Mouse (Mus musculus) limb, embryonic 13.5 days (tissue): ENCODE data around the gene Tnik. TPM values are rescaled to one million over a fixed set of nuclear protein-coding genes. Genes with fewer than 3 reads are reported as not detected.
A peak's percentile ranks its signal among the peaks of the same experiment; 100 is the strongest.

Experiments
- ATAC-seq: fragments of 200-750 bp; cut with Nextera tagmentation; 2 replicates; pipeline ENCODE4 v1.8.0; 2017; ENCODE audit warnings: low read depth, moderate number of reproducible peaks, moderate TSS enrichment; ENCODE audit not compliant: low FRiP score
- H3K27ac ChIP-seq: fragments of 300-500 bp; sonication (generic); 2 replicates; pipeline ENCODE4 v1.5.1; 2015; ENCODE audit warnings: inconsistent platforms, mild to moderate bottlenecking, moderate library complexity
- H3K27me3 ChIP-seq: fragments of 300-500 bp; sonication (generic); 2 replicates; pipeline ENCODE4 v1.6.1; 2015; ENCODE audit warnings: mild to moderate bottlenecking, inconsistent platforms
- H3K36me3 ChIP-seq: fragments of 300-500 bp; sonication (generic); 2 replicates; pipeline ENCODE4 v1.6.1; 2015; ENCODE audit warnings: inconsistent platforms, mild to moderate bottlenecking, moderate library complexity
- H3K4me1 ChIP-seq: fragments of 300-500 bp; sonication (generic); 2 replicates; pipeline ENCODE4 v1.6.1; 2015; ENCODE audit warnings: inconsistent platforms
- H3K4me2 ChIP-seq: fragments of 300-500 bp; sonication (generic); replicated peaks from 2 replicates; pipeline ENCODE4 v1.6.1; 2015; ENCODE audit warnings: inconsistent platforms, mild to moderate bottlenecking, moderate library complexity
- H3K4me3 ChIP-seq: fragments of 300-500 bp; sonication (generic); 2 replicates; pipeline ENCODE4 v1.5.1; 2015; ENCODE audit warnings: moderate library complexity, mild to moderate bottlenecking, inconsistent platforms
- H3K9ac ChIP-seq: fragments of 300-500 bp; sonication (generic); 2 replicates; pipeline ENCODE4 v1.6.1; 2015; ENCODE audit warnings: mild to moderate bottlenecking, inconsistent platforms
- H3K9me3 ChIP-seq: fragments of 300-500 bp; sonication (generic); 2 replicates; pipeline ENCODE4 v1.6.1; 2016; ENCODE audit warnings: inconsistent platforms
- whole genome bisulfite sequencing: fragments of 180-500 bp; shearing (Covaris S2); methylation state at CpG from one replicate; pipeline ENCODE4 v1.1.7; 2015; 5-methylcytosine and 5-hydroxymethylcytosine counted together
- polyA plus RNA-seq: library from polyadenylated mRNA; unstranded; fragments of >200 nt; fragmentation: Nextera tagmentation; extraction: Ambion mirVana; gene quantifications from 2 replicates; pipeline ENCODE4 v1.2.1, GENCODE M21; 2015

Gene Tnik
- polyA plus RNA-seq, 1 experiment from 2014 or later = 9.5 TPM

GRCm38 (mm10) chr3:28617008-28617627, 354.1 kb downstream of the Tnik start:
- 89% methylated on average over 5 of the region's 5 CpGs for WGBS
- no peaks in the 10 kb centered on the region for H3K4me1 ChIP-seq
- H3K27ac ChIP-seq = no peak overlapping the region
- no peak overlapping the region for H3K4me2 ChIP-seq
- no peak overlapping the region for H3K4me3 ChIP-seq
- no peaks in the 10 kb centered on the region for H3K36me3 ChIP-seq
- ATAC-seq = no peak
- no peaks in the 10 kb centered on the region for H3K9me3 ChIP-seq
- no peak overlapping the region for H3K9ac ChIP-seq
- no peaks in the 10 kb centered on the region for H3K27me3 ChIP-seq

- Histone ChIP-seq H3K27me3 (no peaks in the 10 kb centered on the region), H3K27ac (no peak overlapping the region), H3K4me2 (no peak overlapping the region), H3K4me3 (no peak overlapping the region), H3K9ac (no peak overlapping the region), H3K36me3 (no peaks in the 10 kb centered on the region), H3K9me3 (no peaks in the 10 kb centered on the region), H3K4me1 (no peaks in the 10 kb centered on the region)
- no peak for ATAC-seq
- WGBS = 82% methylated on average over 2 of the region's 2 CpGs
Observed at GRCm38 (mm10) chr3:28621792-28622191, 358.8 kb downstream of the Tnik start.

DNA sequence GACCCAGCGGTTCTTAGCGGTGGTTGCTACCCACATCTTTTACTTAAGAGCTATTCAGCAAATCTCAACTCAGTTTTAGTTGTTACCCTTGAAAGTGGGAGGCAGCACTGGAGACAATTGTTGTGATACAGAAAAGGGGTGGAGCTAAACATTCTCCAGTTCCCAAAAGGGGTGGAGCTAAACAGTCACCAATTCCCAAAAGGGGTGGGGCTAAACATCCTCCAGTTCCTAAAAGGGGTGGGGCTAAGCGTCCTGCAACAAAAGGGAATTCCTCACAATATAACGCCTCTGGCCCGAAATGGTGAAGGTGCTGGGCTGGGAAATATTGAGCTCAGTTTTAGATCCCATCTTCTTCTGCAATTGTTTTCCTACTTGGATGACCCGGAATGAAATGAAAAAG, 363.8 kb downstream of the Tnik start:
- ATAC-seq = no peak
- Histone ChIP-seq H3K4me2 (no peak overlapping the region), H3K4me1 (no peaks in the 10 kb centered on the region), H3K4me3 (no peak overlapping the region), H3K27ac (no peak overlapping the region), H3K36me3 (no peaks in the 10 kb centered on the region), H3K9ac (no peak overlapping the region), H3K27me3 (no peaks in the 10 kb centered on the region), H3K9me3 (no peaks in the 10 kb centered on the region)
- 92% methylated on average over 6 of the region's 6 CpGs for WGBS

DNA sequence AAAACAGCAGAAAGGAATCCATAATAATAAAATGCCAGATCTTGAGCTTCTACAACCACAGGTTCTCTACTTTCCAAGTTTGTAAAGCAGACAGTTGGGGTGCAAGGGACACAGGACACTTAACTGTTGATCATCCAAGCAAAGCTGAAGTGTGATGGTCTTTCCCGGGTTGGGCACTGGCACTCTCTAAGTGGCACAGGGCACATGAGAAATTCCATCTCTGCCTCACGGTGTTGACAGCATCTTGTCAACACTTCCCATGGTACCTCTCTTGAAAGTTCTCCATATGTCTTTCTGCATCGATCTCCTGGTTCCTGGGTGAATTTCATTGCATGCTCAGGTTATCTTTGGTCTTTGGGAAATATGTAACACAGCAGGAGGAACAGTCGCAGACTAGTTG, 373.8 kb downstream of the Tnik start:
- H3K36me3 ChIP-seq = no peaks in the 10 kb centered on the region
- no peak overlapping the region for H3K9ac ChIP-seq
- H3K9me3 ChIP-seq = no peaks in the 10 kb centered on the region
- no peak overlapping the region for H3K27ac ChIP-seq
- ATAC-seq = no peak
- 84% methylated on average over 4 of the region's 4 CpGs for WGBS
- H3K4me3 ChIP-seq = no peak overlapping the region
- H3K27me3 ChIP-seq = no peaks in the 10 kb centered on the region
- no peaks in the 10 kb centered on the region for H3K4me1 ChIP-seq
- H3K4me2 ChIP-seq = no peak overlapping the region

GRCm38 (mm10) chr3:28638957-28639356, 375.9 kb downstream of the Tnik start:
- Histone ChIP-seq H3K4me3 (no peak overlapping the region), H3K27me3 (no peaks in the 10 kb centered on the region), H3K4me2 (no peak overlapping the region), H3K9ac (no peak overlapping the region), H3K4me1 (no peaks in the 10 kb centered on the region), H3K27ac (no peak overlapping the region), H3K36me3 (no peaks in the 10 kb centered on the region), H3K9me3 (no peaks in the 10 kb centered on the region)
- ATAC-seq = no peak
- WGBS = 83% methylated on average over 2 of the region's 2 CpGs

- Histone ChIP-seq H3K4me2 (no peak overlapping the region), H3K27me3 (no peaks in the 10 kb centered on the region), H3K27ac (no peak overlapping the region), H3K9ac (no peak overlapping the region), H3K9me3 (no peaks in the 10 kb centered on the region), H3K36me3 (no peaks in the 10 kb centered on the region), H3K4me1 (no peaks in the 10 kb centered on the region), H3K4me3 (no peak overlapping the region)
- ATAC-seq = no peak
- 72% methylated on average over 9 of the region's 9 CpGs for WGBS
Observed at GRCm38 (mm10) chr3:28643252-28643947, 380.4 kb downstream of the Tnik start.

GRCm38 (mm10) chr3:28652574-28652973, 389.6 kb downstream of the Tnik start:
- WGBS = 61% methylated on average over 3 of the region's 3 CpGs

DNA sequence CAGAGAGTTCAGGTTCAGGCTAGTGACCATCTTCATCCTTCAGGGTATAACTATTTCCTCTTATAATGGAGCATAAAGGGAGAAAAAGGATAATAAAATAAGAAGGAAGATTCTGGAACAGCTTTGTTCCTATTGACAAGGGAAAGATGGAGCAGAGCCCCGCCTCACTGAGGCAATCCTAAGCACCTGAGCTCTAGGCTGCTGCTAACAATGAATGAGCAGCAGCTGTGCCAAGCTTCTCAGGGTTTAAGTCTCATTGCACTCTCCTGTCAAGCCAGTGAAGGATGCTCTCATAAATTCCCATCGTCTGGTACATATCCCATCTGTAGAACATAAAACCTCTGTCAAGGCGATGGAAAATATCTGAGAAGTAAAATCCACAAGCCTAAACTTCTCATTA, 390.0 kb downstream of the Tnik start:
- Histone ChIP-seq H3K9ac (no peak overlapping the region), H3K27me3 (no peaks in the 10 kb centered on the region), H3K27ac (no peak overlapping the region), H3K4me2 (no peak overlapping the region), H3K9me3 (no peaks in the 10 kb centered on the region), H3K4me1 (no peaks in the 10 kb centered on the region), H3K36me3 (no peaks in the 10 kb centered on the region), H3K4me3 (no peak overlapping the region)
- ATAC-seq = peak; percentile 44; the same call in 1 of the 2 replicates
- WGBS = 57% methylated on average over 3 of the region's 3 CpGs

More at GRCm38 (mm10) chr3:28652574-28652973, 389.6 kb downstream of the Tnik start:
- Histone ChIP-seq H3K4me3 (no peak overlapping the region), H3K4me1 (no peaks in the 10 kb centered on the region), H3K4me2 (no peak overlapping the region), H3K9ac (no peak overlapping the region), H3K27me3 (no peaks in the 10 kb centered on the region), H3K36me3 (no peaks in the 10 kb centered on the region), H3K9me3 (no peaks in the 10 kb centered on the region), H3K27ac (no peak overlapping the region)
- no peak for ATAC-seq

GRCm38 (mm10) chr3:28654740-28655139, 391.7 kb downstream of the Tnik start:
- Histone ChIP-seq H3K27me3 (no peaks in the 10 kb centered on the region), H3K4me3 (no peak overlapping the region), H3K4me2 (no peak overlapping the region), H3K9me3 (no peaks in the 10 kb centered on the region), H3K36me3 (no peaks in the 10 kb centered on the region), H3K27ac (no peak overlapping the region), H3K4me1 (no peaks in the 10 kb centered on the region), H3K9ac (no peak overlapping the region)
- ATAC-seq = no peak

GRCm38 (mm10) chr3:28658349-28658748, 395.3 kb downstream of the Tnik start:
- H3K27me3 ChIP-seq = no peaks in the 10 kb centered on the region
- no peak overlapping the region for H3K4me3 ChIP-seq
- no peak overlapping the region for H3K27ac ChIP-seq
- 50% methylated on average over 1 of the region's 1 CpGs for WGBS
- no peaks in the 10 kb centered on the region for H3K36me3 ChIP-seq
- no peaks in the 10 kb centered on the region for H3K4me1 ChIP-seq
- H3K9ac ChIP-seq = no peak overlapping the region
- no peaks in the 10 kb centered on the region for H3K9me3 ChIP-seq
- no peak for ATAC-seq
- H3K4me2 ChIP-seq = no peak overlapping the region

GRCm38 (mm10) chr3:28680851-28681250, 417.8 kb downstream of the Tnik start:
- 88% methylated on average over 7 of the region's 7 CpGs for WGBS
- Histone ChIP-seq H3K27me3 (no peaks in the 10 kb centered on the region), H3K27ac (no peak overlapping the region), H3K36me3 (no peaks in the 10 kb centered on the region), H3K9me3 (no peaks in the 10 kb centered on the region), H3K4me3 (no peak overlapping the region), H3K4me1 (no peaks in the 10 kb centered on the region), H3K4me2 (no peak overlapping the region), H3K9ac (no peak overlapping the region)
- no peak for ATAC-seq

- Histone ChIP-seq H3K4me1 (no peaks in the 10 kb centered on the region), H3K9ac (no peak overlapping the region), H3K36me3 (no peaks in the 10 kb centered on the region), H3K4me3 (no peak overlapping the region), H3K9me3 (no peaks in the 10 kb centered on the region), H3K4me2 (no peak overlapping the region), H3K27ac (no peak overlapping the region), H3K27me3 (no peaks in the 10 kb centered on the region)
- 31% methylated on average over 6 of the region's 6 CpGs for WGBS
- no peak for ATAC-seq
Observed at GRCm38 (mm10) chr3:28681866-28682265, 418.9 kb downstream of the Tnik start.

- no peaks in the 10 kb centered on the region for H3K36me3 ChIP-seq
- no peak overlapping the region for H3K27ac ChIP-seq
- H3K4me1 ChIP-seq = no peaks in the 10 kb centered on the region
- no peak for ATAC-seq
- 71% methylated on average over 3 of the region's 3 CpGs for WGBS
- no peak overlapping the region for H3K4me3 ChIP-seq
- no peaks in the 10 kb centered on the region for H3K27me3 ChIP-seq
- no peak overlapping the region for H3K4me2 ChIP-seq
- no peak overlapping the region for H3K9ac ChIP-seq
- H3K9me3 ChIP-seq = no peaks in the 10 kb centered on the region
Observed at GRCm38 (mm10) chr3:28682411-28682810, 419.4 kb downstream of the Tnik start.
